Mouse (Mus musculus): Measurements from ENCODE around the gene Kcnk1.

Gene Kcnk1

GRCm38 (mm10) chr8:125996980-125997379 lies 2.0 kb downstream of the Kcnk1 start:
- DNase-seq: peak; percentile 35

- DNase-seq: no peak
Measured at GRCm38 (mm10) chr8:125997550-125997949, 2.6 kb downstream of the Kcnk1 start.

DNA sequence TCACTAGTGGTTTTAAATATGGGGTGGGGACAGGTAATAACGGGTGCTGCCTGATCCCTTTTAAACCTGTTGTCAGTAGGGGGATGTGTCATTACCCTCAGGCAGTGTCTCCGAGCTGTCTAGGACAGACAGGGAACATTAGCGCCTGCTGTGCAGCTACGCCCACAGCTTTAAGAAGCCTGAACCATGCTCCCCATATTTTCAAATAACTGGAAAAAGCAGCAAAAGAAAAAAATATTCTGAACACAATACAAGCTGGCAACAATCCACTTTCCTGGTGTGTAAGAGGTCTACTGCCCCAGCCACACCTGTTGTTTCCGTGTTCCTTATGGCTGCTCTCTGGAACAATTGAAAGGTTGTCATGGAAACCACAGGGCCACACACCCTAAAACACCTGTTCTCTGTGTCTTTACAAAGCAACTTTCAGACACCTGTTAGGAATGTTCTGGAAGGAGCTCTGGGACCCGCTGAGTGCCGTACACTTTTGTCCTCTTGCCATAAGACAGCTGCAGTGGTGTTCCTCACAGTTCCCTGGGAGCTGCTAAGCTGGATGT lies 4.9 kb downstream of the Kcnk1 start:
- DNase-seq: no peak

DNA sequence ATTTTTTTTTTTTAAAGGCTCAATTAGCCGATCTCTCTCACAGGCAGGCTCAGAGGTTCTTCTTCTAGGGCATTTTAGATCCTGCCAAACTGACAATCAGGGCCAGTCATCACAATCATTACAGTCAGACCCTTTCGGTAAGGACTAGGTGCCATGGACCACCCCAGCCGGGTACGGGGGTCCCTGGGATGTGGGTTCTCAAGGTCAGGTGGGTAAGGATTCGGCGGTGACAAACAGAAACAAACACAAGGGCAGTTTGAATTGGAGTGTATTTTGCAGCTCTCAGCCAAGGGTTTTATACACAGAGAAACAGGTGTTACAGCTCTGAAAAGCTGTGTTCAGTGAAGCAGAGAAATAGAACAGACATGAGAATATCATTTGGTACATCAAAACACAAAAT lies 8.6 kb downstream of the Kcnk1 start:
- DNase-seq: no peak

DNA sequence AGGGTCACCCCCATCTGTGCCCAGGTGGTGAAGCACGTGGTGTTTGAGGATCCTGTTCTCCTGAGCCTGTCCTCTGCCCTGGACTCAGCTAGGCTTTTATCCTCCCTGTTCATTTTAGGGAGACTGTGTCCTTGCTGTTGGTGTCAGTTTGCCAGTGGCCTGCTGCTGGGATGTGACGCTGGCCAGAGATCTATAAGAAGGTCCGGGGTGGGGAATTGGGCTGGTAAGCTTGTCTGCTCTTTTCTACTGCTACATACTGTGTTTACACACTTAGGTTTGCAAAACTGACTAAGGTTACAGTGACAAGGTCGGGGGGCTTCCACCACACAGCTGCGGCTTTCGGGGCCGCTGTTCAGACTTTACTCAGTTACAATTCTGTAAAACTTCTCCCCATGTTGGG lies 10.0 kb downstream of the Kcnk1 start:
- DNase-seq: no peak

GRCm38 (mm10) chr8:126006310-126006990 lies 11.5 kb downstream of the Kcnk1 start:
- DNase-seq: no peak

- DNase-seq: no peak
Measured at GRCm38 (mm10) chr8:126007538-126008330, 12.8 kb downstream of the Kcnk1 start.

DNA sequence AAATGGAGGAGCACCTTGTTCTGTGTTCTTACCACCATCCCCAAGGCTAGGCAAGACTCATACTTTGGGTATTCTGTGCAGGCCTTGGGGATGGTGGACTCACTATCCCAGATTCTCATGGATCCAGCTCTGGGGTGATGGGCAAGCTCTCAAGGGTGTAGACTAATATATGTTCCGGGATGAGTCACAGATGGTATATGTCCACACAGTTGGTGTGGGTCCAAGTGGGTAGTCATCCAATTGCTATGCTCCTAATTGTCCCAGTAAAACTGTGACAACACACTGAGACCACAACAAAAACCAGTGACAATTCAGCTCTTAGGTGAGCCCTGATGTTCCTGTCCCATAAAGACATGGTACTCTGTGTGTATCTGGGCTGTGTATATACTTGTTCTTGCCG lies 14.0 kb downstream of the Kcnk1 start:
- DNase-seq: no peak

DNA sequence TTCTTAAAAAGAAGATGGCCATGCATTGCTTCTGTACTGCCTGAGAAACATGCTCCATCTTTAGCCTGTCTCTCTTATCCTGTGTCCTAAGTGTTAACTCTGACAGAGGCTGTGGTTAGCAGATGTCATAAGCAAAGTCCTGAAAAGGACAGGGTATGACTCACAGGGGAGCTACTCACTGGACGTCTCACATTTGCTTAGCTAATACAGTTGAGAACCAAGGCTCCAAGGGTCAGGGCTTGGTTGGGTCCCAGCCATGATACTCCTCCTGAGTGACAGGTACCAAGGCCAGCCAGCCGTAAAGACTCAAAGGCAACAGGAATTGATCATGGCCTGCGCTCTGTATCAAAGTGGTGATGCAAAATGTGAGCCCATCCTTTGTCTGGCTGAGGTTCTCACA lies 15.9 kb downstream of the Kcnk1 start:
- peak; percentile 38 for DNase-seq

GRCm38 (mm10) chr8:126012334-126012733 lies 17.4 kb downstream of the Kcnk1 start:
- no peak for DNase-seq

GRCm38 (mm10) chr8:126013646-126014045 lies 18.7 kb downstream of the Kcnk1 start:
- DNase-seq: no peak

GRCm38 (mm10) chr8:126021932-126022331 lies 27.0 kb downstream of the Kcnk1 start:
- DNase-seq: no peak

DNA sequence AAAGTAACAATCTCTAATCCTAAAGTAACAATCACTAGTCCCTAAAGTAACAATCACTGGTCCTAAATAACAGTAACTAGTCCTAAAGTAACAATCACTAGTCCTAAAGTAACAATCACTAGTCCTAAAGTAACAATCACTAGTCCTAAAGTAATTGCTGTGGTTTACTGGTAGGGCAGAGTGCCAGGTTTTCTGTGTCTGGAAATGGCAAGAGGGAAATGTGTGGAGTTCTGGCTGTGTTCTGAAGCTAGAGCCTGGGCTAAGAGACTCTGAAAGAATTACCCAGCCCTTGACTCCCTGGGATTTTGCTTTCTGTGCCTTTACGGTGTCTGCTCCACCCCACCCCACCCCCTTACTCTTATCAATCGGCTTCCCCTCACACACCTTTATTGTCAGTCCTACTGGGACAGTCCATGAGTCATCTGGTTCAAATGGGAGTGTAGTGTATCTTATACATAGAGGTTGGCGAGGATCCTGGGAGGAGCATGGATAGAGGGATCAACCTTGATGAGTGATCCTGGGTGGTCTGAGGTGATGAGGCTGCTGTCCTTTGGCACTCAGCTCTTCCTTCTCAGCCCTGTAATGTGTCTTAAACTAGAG lies 28.8 kb downstream of the Kcnk1 start:
- DNase-seq: no peak

DNA sequence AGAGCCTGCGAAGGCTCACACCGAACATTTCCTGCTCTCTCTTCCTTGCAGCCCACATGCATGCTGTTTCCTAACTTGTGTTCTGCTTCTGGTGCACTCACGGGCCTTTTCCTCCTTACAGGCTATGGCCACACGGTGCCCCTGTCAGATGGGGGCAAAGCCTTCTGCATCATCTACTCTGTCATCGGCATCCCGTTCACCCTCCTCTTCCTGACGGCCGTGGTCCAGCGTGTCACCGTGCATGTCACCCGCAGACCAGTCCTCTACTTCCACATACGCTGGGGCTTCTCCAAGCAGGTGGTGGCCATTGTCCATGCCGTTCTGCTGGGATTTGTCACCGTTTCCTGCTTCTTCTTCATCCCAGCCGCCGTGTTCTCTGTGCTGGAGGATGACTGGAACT lies 29.9 kb downstream of the Kcnk1 start:
- no peak for DNase-seq

DNA sequence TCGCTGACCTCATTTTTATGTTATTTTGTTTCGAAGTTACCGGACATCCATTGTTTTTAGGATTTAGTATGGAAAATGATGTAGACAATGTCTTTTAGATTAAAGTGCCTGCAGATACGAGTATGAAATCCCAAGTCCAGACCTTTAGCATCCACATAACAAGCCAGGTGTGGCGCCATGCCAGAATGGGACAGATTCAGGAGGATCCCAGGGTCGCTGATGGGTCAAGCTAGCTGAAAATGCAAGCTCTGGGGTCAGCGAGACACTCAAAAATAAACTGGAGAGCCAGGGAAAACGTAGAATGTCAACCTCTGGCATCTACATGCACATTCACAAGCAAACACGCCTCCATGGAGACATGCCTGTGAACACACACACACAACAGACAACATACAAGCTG lies 31.2 kb downstream of the Kcnk1 start:
- no peak for DNase-seq

DNA sequence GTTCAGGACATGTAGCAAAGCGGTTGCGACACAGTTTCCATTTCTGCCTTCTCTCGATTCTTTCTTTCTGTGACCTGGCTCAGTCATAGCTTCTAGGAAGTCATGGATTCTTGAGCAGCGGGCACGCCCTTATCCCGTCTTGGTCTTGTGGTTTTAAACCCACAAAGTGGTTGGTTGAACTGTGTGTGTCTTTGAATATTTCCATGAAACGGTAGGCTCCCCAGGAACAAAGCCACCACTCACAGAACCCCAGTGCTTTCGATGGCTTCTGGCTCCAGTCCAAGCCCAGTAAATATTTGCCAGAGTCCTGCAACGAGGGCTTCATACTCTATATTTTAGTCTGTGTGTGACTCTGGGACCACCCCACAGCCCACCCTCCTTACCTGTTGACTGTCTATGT lies 31.6 kb downstream of the Kcnk1 start:
- DNase-seq: peak; percentile 41

DNA sequence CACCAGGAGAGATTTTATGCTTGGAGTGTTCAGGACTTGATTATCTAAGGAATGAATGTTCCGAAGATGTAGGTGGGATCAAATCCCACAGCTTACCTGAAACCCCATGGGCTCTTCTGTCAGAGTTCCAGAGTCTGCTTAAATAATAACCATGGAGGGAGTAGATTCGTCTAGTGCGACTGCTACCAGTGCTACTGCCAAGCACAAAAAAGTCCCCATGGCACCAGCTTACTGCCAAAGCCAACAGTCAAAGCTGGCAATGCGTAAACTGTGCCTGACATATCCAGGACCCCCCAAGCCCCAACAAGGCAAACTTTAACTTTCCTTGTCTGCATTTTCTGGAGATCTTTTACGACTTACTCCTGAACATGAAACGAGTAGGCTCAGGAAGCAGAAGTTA lies 32.5 kb downstream of the Kcnk1 start:
- DNase-seq: peak; percentile 30

DNA sequence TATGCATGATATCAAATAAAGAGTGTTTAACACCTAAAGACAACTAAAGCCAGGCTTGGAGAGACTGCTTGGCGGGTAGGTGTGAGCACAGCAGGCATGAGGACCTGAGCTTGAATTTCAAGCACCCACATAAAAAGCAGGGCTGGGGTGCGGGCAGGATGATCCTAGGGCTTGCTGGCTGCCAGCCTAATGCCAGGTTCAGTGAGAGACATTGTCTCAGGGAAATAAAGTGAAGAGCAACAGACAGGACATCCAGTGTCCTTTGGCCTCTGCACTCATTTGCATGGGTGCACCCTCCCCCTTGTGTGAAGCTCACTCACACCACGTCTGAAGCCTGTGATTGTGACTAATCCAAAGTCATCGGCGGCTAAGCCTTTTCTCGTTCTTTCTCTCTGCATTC lies 34.0 kb downstream of the Kcnk1 start:
- peak; percentile 31 for DNase-seq

GRCm38 (mm10) chr8:126032776-126033175 lies 37.8 kb downstream of the Kcnk1 start:
- DNase-seq: no peak

GRCm38 (mm10) chr8:126035046-126035445 lies 40.1 kb downstream of the Kcnk1 start:
- no peak for DNase-seq

DNA sequence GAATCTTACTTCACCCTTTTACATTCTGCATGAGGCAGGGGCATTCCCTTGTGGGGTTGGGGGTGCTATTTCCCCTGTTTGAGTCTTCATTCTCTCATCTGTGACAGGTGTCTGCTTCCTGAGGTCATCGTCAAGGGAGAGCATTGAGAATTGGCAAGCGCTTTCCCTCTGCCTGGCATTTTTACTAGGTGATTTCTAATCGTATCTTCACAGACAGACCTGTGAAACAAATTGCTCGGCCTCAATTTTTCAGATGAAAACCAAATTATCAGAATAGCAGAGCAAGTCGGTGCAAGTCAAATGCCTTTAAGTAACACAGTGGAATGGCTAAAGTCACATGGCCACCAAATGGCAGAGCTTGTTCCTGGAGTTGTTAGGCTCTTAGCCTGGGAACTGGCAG lies 41.4 kb downstream of the Kcnk1 start:
- no peak for DNase-seq

- DNase-seq: no peak
Measured at GRCm38 (mm10) chr8:126045751-126046150, 50.8 kb downstream of the Kcnk1 start.

GRCm38 (mm10) chr8:126053911-126054310 lies 58.9 kb downstream of the Kcnk1 start:
- DNase-seq: no peak

DNA sequence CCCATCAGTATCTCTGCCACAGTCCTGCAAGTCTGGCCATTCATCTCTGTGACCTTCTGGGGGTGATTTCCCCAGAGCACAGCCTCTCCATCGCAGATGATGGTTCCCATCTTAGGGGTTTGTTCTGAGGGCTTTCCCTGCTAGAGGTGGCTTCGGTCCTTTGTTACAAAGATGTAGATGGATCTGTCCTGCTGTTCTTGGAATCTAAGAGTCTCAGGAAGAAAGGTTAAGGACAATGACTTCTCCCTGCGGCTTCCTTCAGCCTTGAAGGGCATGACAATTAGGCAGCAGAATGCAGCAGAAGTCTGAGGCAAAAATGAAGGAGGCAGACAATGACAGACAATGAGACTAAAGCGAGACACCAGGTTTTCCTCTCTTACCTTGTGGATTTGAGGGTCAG lies 63.9 kb downstream of the Kcnk1 start:
- no peak for DNase-seq
